Mouse (Mus musculus) liver, embryonic 14.5 days (tissue): Measurements from ENCODE around the gene Gm28035.

Experiments
- CTCF ChIP-seq: IDR thresholded peaks from 2 replicates; pipeline ENCODE4 v1.5.1; 2016; ENCODE audit warnings: antibody characterized with exemption, low read depth, control low read depth
- EP300 ChIP-seq: IDR thresholded peaks from 2 replicates; pipeline ENCODE4 v1.6.1; 2016; ENCODE audit warnings: antibody characterized with exemption, low read depth

GRCm38 (mm10) chr2:30306087-30306486 is 65.7 kb downstream of the Gm28035 start:
- TF ChIP-seq CTCF (no peak), EP300 (no peak)
